8 mouse cellular contexts compared by ENCODE assay signal in the genomic region with DNA sequence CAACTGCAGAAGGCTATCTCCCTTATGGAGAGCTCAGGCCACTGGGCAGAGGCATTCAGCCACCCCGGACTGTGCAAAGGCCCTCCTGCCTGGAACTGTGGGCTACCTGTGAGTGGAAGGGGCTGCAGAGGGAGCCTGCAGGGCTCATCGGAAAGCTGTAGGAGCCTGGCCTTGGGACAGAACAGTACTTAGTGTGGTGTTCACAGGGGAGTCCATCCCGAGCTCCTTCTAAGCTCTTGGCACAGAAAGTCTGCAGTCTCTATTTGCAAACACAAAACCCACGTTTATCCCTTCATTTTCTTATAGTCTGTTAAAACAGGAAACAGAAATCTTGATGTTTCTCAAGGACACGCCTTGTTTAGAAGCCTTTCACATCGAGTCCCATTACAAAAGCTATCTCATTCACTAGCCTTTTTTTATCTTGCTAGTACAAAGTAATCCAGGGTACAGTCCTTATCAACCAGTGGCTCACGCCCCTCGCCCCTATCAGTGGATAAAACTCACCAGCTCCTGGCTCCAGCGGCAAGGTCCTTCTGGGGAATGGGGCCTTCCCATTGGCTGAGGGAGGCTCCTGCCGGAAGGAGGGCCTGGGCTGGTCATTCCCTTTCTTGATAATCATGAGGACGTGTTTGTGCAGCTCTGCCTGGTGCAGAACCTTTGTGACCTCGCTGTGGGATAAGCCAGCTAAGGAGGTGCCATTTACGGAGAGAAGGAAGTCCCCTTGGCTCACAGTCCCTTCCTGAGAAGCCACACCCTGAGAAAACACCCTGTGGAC. TPM values are rescaled to one million over a fixed set of nuclear protein-coding genes. Genes with fewer than 3 reads are reported as not detected.
DNase-seq lines count a peak whose midpoint lies in the region; ATAC-seq and TF ChIP-seq lines count a peak whose summit lies in the region.

No protein-coding gene starts in this region.

- peaks cover 6% of the 10 kb centered on the region; the same call in 1 of the 2 replicates for H3K4me1 ChIP-seq in kidney, embryonic 16.5 days (ENCODE audit: insufficient read depth, low read length)
- H3K4me1 ChIP-seq in heart, embryonic 12.5 days (replicated peaks) = peaks cover 29% of the 10 kb centered on the region
- H3K4me1 ChIP-seq in liver, embryonic 12.5 days = peaks cover 39% of the 10 kb centered on the region
- H3K4me1 ChIP-seq in stomach, postnatal 0 days (replicated peaks; ENCODE audit: control insufficient read depth, insufficient read depth) = no peaks in the 10 kb centered on the region

- H3K4me2 ChIP-seq in kidney, embryonic 16.5 days (replicated peaks; ENCODE audit: low read depth, low read length) = no peak overlapping the region
- H3K4me2 ChIP-seq in heart, embryonic 12.5 days = peak overlapping the region; percentile 46
- H3K4me2 ChIP-seq in liver, embryonic 12.5 days = peak overlapping the region; percentile 68
- no peak overlapping the region for H3K4me2 ChIP-seq in stomach, postnatal 0 days (replicated peaks; ENCODE audit: low read depth)

- no peak overlapping the region for H3K9ac ChIP-seq in kidney, embryonic 16.5 days (replicated peaks; ENCODE audit: low read length)
- no peak overlapping the region for H3K9ac ChIP-seq in heart, embryonic 12.5 days
- peak overlapping the region; percentile 40; the same call in 1 of the 2 replicates for H3K9ac ChIP-seq in liver, embryonic 12.5 days
- no peak overlapping the region for H3K9ac ChIP-seq in stomach, postnatal 0 days (ENCODE audit: low read length)

- no peak overlapping the region for H3K4me3 ChIP-seq in kidney, embryonic 16.5 days (ENCODE audit: low read length)
- 0 out of 2 replicates have a peak overlapping the region, but pooled peaks have one; percentile 7 for H3K4me3 ChIP-seq in heart, embryonic 12.5 days
- H3K4me3 ChIP-seq in liver, embryonic 12.5 days = peak overlapping the region; percentile 33
- no peak overlapping the region for H3K4me3 ChIP-seq in stomach, postnatal 0 days (ENCODE audit: low read depth, low read length)

- H3K9me3 ChIP-seq in kidney, embryonic 16.5 days (ENCODE audit: low read length) = no peaks in the 10 kb centered on the region
- H3K9me3 ChIP-seq in heart, embryonic 12.5 days (replicated peaks) = no peaks in the 10 kb centered on the region
- no peaks in the 10 kb centered on the region for H3K9me3 ChIP-seq in liver, embryonic 12.5 days (replicated peaks)
- no peaks in the 10 kb centered on the region for H3K9me3 ChIP-seq in stomach, postnatal 0 days (ENCODE audit: control insufficient read depth, low read length)

- H3K27me3 ChIP-seq in kidney, embryonic 16.5 days (ENCODE audit: insufficient read depth, low read length) = no peaks in the 10 kb centered on the region
- H3K27me3 ChIP-seq in heart, embryonic 12.5 days (replicated peaks) = no peaks in the 10 kb centered on the region
- H3K27me3 ChIP-seq in liver, embryonic 12.5 days (replicated peaks) = no peaks in the 10 kb centered on the region
- no peaks in the 10 kb centered on the region for H3K27me3 ChIP-seq in stomach, postnatal 0 days (ENCODE audit: control insufficient read depth, insufficient read depth, low read length)

- intact Hi-C loops in left cerebral cortex, postnatal 14 days (cut with DNase I) = loop anchor here (5.0 to 10.0 kb wide), 2 partner anchors 45 to 93 kb away; a partner anchor contains a TSS

- DNase-seq in kidney, adult 18-20 months = peak; percentile 29
- peak; percentile 88 for DNase-seq in stomach, postnatal 0 days (ENCODE audit: low spot score)
- DNase-seq in adipocyte (ENCODE audit: low spot score) = no peak
- DNase-seq in left cerebral cortex, postnatal 14 days (ENCODE audit: low spot score in 2 of 2) = no peak
- no peak for DNase-seq in frontal cortex, postnatal 25 days (ENCODE audit: low spot score in 2 of 2)

- 59% methylated on average over 13 of the region's 13 CpGs for WGBS in kidney, embryonic 16.5 days
- WGBS in heart, embryonic 12.5 days = 9% methylated on average over 13 of the region's 13 CpGs
- 11% methylated on average over 13 of the region's 13 CpGs for WGBS in liver, embryonic 12.5 days (ENCODE audit: insufficient replicate concordance)
- WGBS in stomach, postnatal 0 days = 43% methylated on average over 13 of the region's 13 CpGs

- no peak for ATAC-seq in kidney, embryonic 16.5 days (ENCODE audit: low FRiP score, low TSS enrichment)
- ATAC-seq in heart, embryonic 12.5 days (ENCODE audit: insufficient number of reproducible peaks, low FRiP score) = peak; percentile 88
- peak; percentile 89 for ATAC-seq in liver, embryonic 12.5 days
- peak; percentile 94 for ATAC-seq in stomach, postnatal 0 days (ENCODE audit: low FRiP score, low TSS enrichment)

- H3K36me3 ChIP-seq in kidney, embryonic 16.5 days (ENCODE audit: insufficient read depth, low read length) = peaks cover 12% of the 10 kb centered on the region; the same call in 1 of the 2 replicates
- peaks cover 10% of the 10 kb centered on the region for H3K36me3 ChIP-seq in heart, embryonic 12.5 days
- H3K36me3 ChIP-seq in liver, embryonic 12.5 days = no peaks in the 10 kb centered on the region
- H3K36me3 ChIP-seq in stomach, postnatal 0 days (ENCODE audit: control insufficient read depth, insufficient read depth, low read length) = no peaks in the 10 kb centered on the region; the same call in 1 of the 2 replicates

- no peak for TF ChIP-seq EP300 in stomach, postnatal 0 days (optimal IDR thresholded peaks at IDR 0.05)

- H3K27ac ChIP-seq in kidney, embryonic 16.5 days (ENCODE audit: low read length) = no peak overlapping the region
- peak overlapping the region; percentile 70 for H3K27ac ChIP-seq in heart, embryonic 12.5 days (ENCODE audit: poor library complexity, severe bottlenecking)
- peak overlapping the region; percentile 85 for H3K27ac ChIP-seq in liver, embryonic 12.5 days
- H3K27ac ChIP-seq in stomach, postnatal 0 days (replicated peaks) = peak overlapping the region; percentile 63

- no peak for TF ChIP-seq CTCF in stomach, postnatal 0 days (IDR thresholded peaks at IDR 0.05; ENCODE audit: low read depth)

RNA-seq across cellular contexts. Expression of a gene that starts 45.8 kb away (rescaled TPM):
- polyA plus RNA-seq in kidney, embryonic 16.5 days (2015; fragmentation: Nextera tagmentation; extraction: Ambion mirVana) = 0.71 and 0.72 TPM in 2 replicates
- 0.50 and 0.73 TPM in 2 replicates for polyA plus RNA-seq in heart, embryonic 12.5 days (2016; fragmentation: Nextera tagmentation; extraction: Ambion mirVana)
- 1.2 and 1.9 TPM in 2 replicates for polyA plus RNA-seq in liver, embryonic 12.5 days (2016; fragmentation: Nextera tagmentation; extraction: Ambion mirVana)
- 2.0 and 3.9 TPM in 2 replicates for polyA plus RNA-seq in stomach, postnatal 0 days (2015; fragmentation: Nextera tagmentation; extraction: Ambion mirVana)
- total RNA-seq in left cerebral cortex, postnatal 14 days (2021) = 1 to 10 TPM in 1 of 2 experiments, under 1 TPM in 1; 0.85 to 1.2 TPM

RNA-seq across cellular contexts. Expression of a gene that starts 46.2 kb away (rescaled TPM):
- polyA plus RNA-seq in kidney, embryonic 16.5 days (2015; fragmentation: Nextera tagmentation; extraction: Ambion mirVana) = 81.5 and 84.7 TPM in 2 replicates
- 92.2 and 92.5 TPM in 2 replicates for polyA plus RNA-seq in heart, embryonic 12.5 days (2016; fragmentation: Nextera tagmentation; extraction: Ambion mirVana)
- polyA plus RNA-seq in liver, embryonic 12.5 days (2016; fragmentation: Nextera tagmentation; extraction: Ambion mirVana) = 79.8 and 82.7 TPM in 2 replicates
- 70.7 and 73.9 TPM in 2 replicates for polyA plus RNA-seq in stomach, postnatal 0 days (2015; fragmentation: Nextera tagmentation; extraction: Ambion mirVana)
- 100 to 1,000 TPM; 104 TPM for total RNA-seq in left cerebral cortex, postnatal 14 days (2021)

Comparison
In these comparisons a context has a peak if more than half of its experiments do, and no peak if none do; other contexts are left out.
1. DNase-seq: peak in kidney, adult 18-20 months (single experiment) and stomach, postnatal 0 days (single experiment); none in adipocyte (single experiment), left cerebral cortex, postnatal 14 days (0 of 2) and frontal cortex, postnatal 25 days (0 of 2).
2. H3K4me2 ChIP-seq: peak in heart, embryonic 12.5 days (single experiment) and liver, embryonic 12.5 days (single experiment); none in kidney, embryonic 16.5 days (single experiment) and stomach, postnatal 0 days (single experiment).
3. H3K4me3 ChIP-seq: peak in heart, embryonic 12.5 days (single experiment) and liver, embryonic 12.5 days (single experiment); none in kidney, embryonic 16.5 days (single experiment) and stomach, postnatal 0 days (single experiment).